Mouse (Mus musculus) small intestine, adult 2 months (tissue): ENCODE measurements around the gene Diaph2.

ENCODE experiments used
- CTCF ChIP-seq: fragments of 200-500 bp; IDR thresholded peaks from 2 replicates; pipeline ENCODE4 v1.5.1; 2012; ENCODE audit warnings: low read depth, mild to moderate bottlenecking, control low read depth, inconsistent platforms, low read length, moderate library complexity, mixed read lengths; ENCODE audit not compliant: insufficient replicate concordance, insufficient read length; ENCODE audit errors: extremely low read depth
- POLR2A ChIP-seq: fragments of 200-500 bp; IDR thresholded peaks from 2 replicates; pipeline ENCODE4 v1.6.1; 2012; ENCODE audit warnings: low read depth, mild to moderate bottlenecking, control low read depth, inconsistent platforms, low read length, moderate library complexity

- TF ChIP-seq CTCF (no peak), POLR2A (no peak)
Observed at GRCm38 (mm10) chrX:129777404-129777962, 27.9 kb downstream of the Diaph2 start.
